Mouse (Mus musculus) erythroid progenitor cell, adult 5-6 weeks (primary cell): Measurements from ENCODE around the gene Usp45. TPM values are rescaled to one million over a fixed set of nuclear protein-coding genes. Genes with fewer than 3 reads are reported as not detected.
A peak's percentile ranks its signal among the peaks of the same experiment; 100 is the strongest.

Experiments used
- ATAC-seq: replicated peaks from 2 replicates; pipeline ENCODE4 v1.8.0; 2016; ENCODE audit warnings: moderate number of reproducible peaks, mild to moderate bottlenecking, moderate TSS enrichment, inconsistent platforms; ENCODE audit not compliant: poor library complexity, low FRiP score, severe bottlenecking
- total RNA-seq, 2 experiments: library from RNA; stranded (forward) in 1 of 2; stranded (reverse) in 1 of 2; fragments of 150-400 nt in 1 of 2; fragments of 186-747, 209-891 nt in 1 of 2; gene quantifications; 2 replicates each; pipeline versions ENCODE4 v1.2.3 to v1.2.4; 2015 to 2017; ENCODE audit warnings: low replicate concordance in 2 of 2

Usp45 gene
- total RNA-seq, 2 experiments from 2014 or later = 46.3 to 69.2 TPM

- no peak for ATAC-seq
These were observed 19.3 kb downstream of the Usp45 start for GRCm38 (mm10) chr4:21786268-21786667.

GRCm38 (mm10) chr4:21788903-21789302 lies 21.9 kb downstream of the Usp45 start:
- ATAC-seq = no peak

GRCm38 (mm10) chr4:21789836-21790235 lies 22.9 kb downstream of the Usp45 start:
- ATAC-seq = no peak

GRCm38 (mm10) chr4:21793631-21794030 lies 26.7 kb downstream of the Usp45 start:
- no peak for ATAC-seq

- ATAC-seq = no peak
These were observed 34.1 kb downstream of the Usp45 start for GRCm38 (mm10) chr4:21801013-21801412.

- no peak; the same call in 1 of the 2 replicates for ATAC-seq
These were observed 34.7 kb downstream of the Usp45 start for GRCm38 (mm10) chr4:21801620-21802019.

- no peak for ATAC-seq
These were observed 40.2 kb downstream of the Usp45 start for GRCm38 (mm10) chr4:21807204-21807603.

- ATAC-seq = no peak
These were observed 43.7 kb downstream of the Usp45 start for GRCm38 (mm10) chr4:21810608-21811007.

- no peak for ATAC-seq
These were observed 45.7 kb downstream of the Usp45 start for GRCm38 (mm10) chr4:21812635-21813034.

GRCm38 (mm10) chr4:21814029-21814428 lies 47.1 kb downstream of the Usp45 start:
- ATAC-seq = peak; percentile 60

GRCm38 (mm10) chr4:21826616-21827015 lies 59.7 kb downstream of the Usp45 start:
- no peak for ATAC-seq

GRCm38 (mm10) chr4:21832844-21833243 lies 65.9 kb downstream of the Usp45 start:
- ATAC-seq = 0 out of 2 replicates have a peak, but pooled peaks have one; percentile 54

GRCm38 (mm10) chr4:21847481-21848286 lies 80.7 kb downstream of the Usp45 start, which contains the start of gene Pnisr:
Gene Pnisr (plus strand): TSS chr4:21847583.
- peak; percentile 98 for ATAC-seq

GRCm38 (mm10) chr4:21848287-21848630 lies 81.3 kb downstream of the Usp45 start:
- ATAC-seq = peak; percentile 80

- no peak for ATAC-seq
These were observed 90.5 kb downstream of the Usp45 start for GRCm38 (mm10) chr4:21857481-21857880.

GRCm38 (mm10) chr4:21865226-21865625 lies 98.3 kb downstream of the Usp45 start:
- ATAC-seq = no peak

GRCm38 (mm10) chr4:21878776-21879175 lies 111.8 kb downstream of the Usp45 start:
- ATAC-seq = no peak

GRCm38 (mm10) chr4:21879565-21880220 lies 112.7 kb downstream of the Usp45 start, which contains the start of gene Coq3:
Gene Coq3 (plus strand): TSS chr4:21879673.
- peak; percentile 77 for ATAC-seq

- no peak for ATAC-seq
These were observed 115.8 kb downstream of the Usp45 start for GRCm38 (mm10) chr4:21882806-21883205.

- ATAC-seq = no peak
These were observed 118.9 kb downstream of the Usp45 start for GRCm38 (mm10) chr4:21885831-21886230.
